8 mouse cellular contexts compared by ENCODE assay signal in the genomic region with DNA sequence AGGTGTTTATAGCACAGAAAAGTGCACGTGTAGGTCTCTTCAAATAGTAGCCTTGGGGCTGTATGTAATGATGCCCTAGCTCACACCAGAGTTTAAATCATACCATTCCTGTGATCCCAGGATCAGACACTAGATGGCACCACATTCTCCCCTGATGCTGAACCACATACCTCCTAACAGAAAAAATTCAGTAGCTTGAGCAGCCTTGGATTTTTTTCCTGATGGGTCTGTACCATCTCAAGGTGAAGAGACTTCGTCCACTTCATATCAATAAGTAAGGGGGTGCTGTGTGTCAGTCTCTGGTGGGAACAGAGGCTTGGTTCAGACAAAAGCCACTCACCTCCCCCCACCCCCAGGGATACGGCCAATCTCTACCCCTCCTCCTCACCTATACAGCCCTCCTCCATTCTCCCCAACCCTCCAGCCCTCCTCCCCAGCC. TPM values are rescaled to one million over a fixed set of nuclear protein-coding genes. Genes with fewer than 3 reads are reported as not detected.
A peak's percentile ranks its signal among the peaks of the same experiment; 100 is the strongest.
DNase-seq lines count a peak whose midpoint lies in the region; ATAC-seq and TF ChIP-seq lines count a peak whose summit lies in the region.

No protein-coding gene starts in this region.

- H3K4me3 ChIP-seq in embryonic facial prominence, embryonic 10.5 days, result no peak overlapping the region
- H3K4me3 ChIP-seq in heart, embryonic 15.5 days, result no peak overlapping the region
- no peak overlapping the region for H3K4me3 ChIP-seq in kidney, postnatal 0 days (replicated peaks; ENCODE audit: low read depth, low read length)
- no peak overlapping the region for H3K4me3 ChIP-seq in liver, adult 2 months (ENCODE audit: insufficient read depth, low read depth, low read length)

- no peak for TF ChIP-seq POLR2A in liver, adult 2 months (IDR thresholded peaks at IDR 0.05; ENCODE audit: extremely low read depth, insufficient read depth, low read length)

- 35% methylated on average over 3 of the region's 3 CpGs for WGBS in embryonic facial prominence, embryonic 10.5 days
- 19% methylated on average over 3 of the region's 3 CpGs for WGBS in heart, embryonic 15.5 days
- WGBS in kidney, postnatal 0 days, result 27% methylated on average over 3 of the region's 3 CpGs
- 20% methylated on average over 3 of the region's 3 CpGs for WGBS in liver, adult 2 months

- H3K79me2 ChIP-seq in liver, adult 2 months (ENCODE audit: control insufficient read depth, insufficient read depth, low read length), result no peaks in the 10 kb centered on the region

- H3K27ac ChIP-seq in embryonic facial prominence, embryonic 10.5 days (replicated peaks), result no peak overlapping the region
- H3K27ac ChIP-seq in heart, embryonic 15.5 days, result no peak overlapping the region
- H3K27ac ChIP-seq in kidney, postnatal 0 days, result no peak overlapping the region
- no peak overlapping the region for H3K27ac ChIP-seq in liver, adult 2 months (replicated peaks; ENCODE audit: insufficient read depth, low read depth, low read length)

- H3K4me1 ChIP-seq in embryonic facial prominence, embryonic 10.5 days, result no peaks in the 10 kb centered on the region
- H3K4me1 ChIP-seq in heart, embryonic 15.5 days (replicated peaks), result peaks cover 6% of the 10 kb centered on the region
- H3K4me1 ChIP-seq in kidney, postnatal 0 days (replicated peaks; ENCODE audit: insufficient read depth, low read length), result no peaks in the 10 kb centered on the region
- H3K4me1 ChIP-seq in liver, adult 2 months (ENCODE audit: control insufficient read depth, insufficient read depth, low read length), result no peaks in the 10 kb centered on the region

- H3K4me2 ChIP-seq in heart, embryonic 15.5 days, result no peak overlapping the region
- H3K4me2 ChIP-seq in kidney, postnatal 0 days (ENCODE audit: low read length), result no peak overlapping the region

- TF ChIP-seq CTCF in kidney, postnatal 0 days (IDR thresholded peaks at IDR 0.05; ENCODE audit: low read depth), result peak; percentile 92
- TF ChIP-seq CTCF in liver, adult 2 months (IDR thresholded peaks at IDR 0.05; ENCODE audit: low read depth, low read length), result peak; percentile 46

- peak; percentile 71 to 85 for DNase-seq in CD8-positive naive resting alpha-beta T cell, adult 2 months (ENCODE audit: low read depth in 2 of 2, low spot score in 2 of 2)
- peak; percentile 82 for DNase-seq in adrenal gland, postnatal 14 days
- peak; percentile 75 for DNase-seq in embryonic facial prominence, embryonic 10.5 days (ENCODE audit: low spot score)
- peak; percentile 90 for DNase-seq in kidney, postnatal 0 days (ENCODE audit: low spot score)
- peak; percentile 52 for DNase-seq in liver, adult 2 months (ENCODE audit: extremely low read depth, low read depth, low spot score)
- DNase-seq in naive thymus-derived CD4-positive, alpha-beta T cell, adult 2 months (ENCODE audit: low read depth), result peak; percentile 90
- DNase-seq in telencephalon, adult 2 months (ENCODE audit: low read depth, low spot score), result peak; percentile 42

- H3K9me3 ChIP-seq in embryonic facial prominence, embryonic 10.5 days, result no peaks in the 10 kb centered on the region
- H3K9me3 ChIP-seq in heart, embryonic 15.5 days (replicated peaks), result no peaks in the 10 kb centered on the region
- H3K9me3 ChIP-seq in kidney, postnatal 0 days (replicated peaks; ENCODE audit: low read length), result no peaks in the 10 kb centered on the region

- no peaks in the 10 kb centered on the region for H3K27me3 ChIP-seq in embryonic facial prominence, embryonic 10.5 days (replicated peaks; ENCODE audit: low read depth, poor library complexity, severe bottlenecking)
- no peaks in the 10 kb centered on the region for H3K27me3 ChIP-seq in heart, embryonic 15.5 days
- no peaks in the 10 kb centered on the region for H3K27me3 ChIP-seq in kidney, postnatal 0 days (ENCODE audit: insufficient read depth, low read length)
- H3K27me3 ChIP-seq in liver, adult 2 months (ENCODE audit: control insufficient read depth, insufficient read depth, low read length), result no peaks in the 10 kb centered on the region

- no peaks in the 10 kb centered on the region for H3K36me3 ChIP-seq in embryonic facial prominence, embryonic 10.5 days (replicated peaks)
- H3K36me3 ChIP-seq in heart, embryonic 15.5 days, result no peaks in the 10 kb centered on the region
- no peaks in the 10 kb centered on the region for H3K36me3 ChIP-seq in kidney, postnatal 0 days (ENCODE audit: insufficient read depth, low read length)
- no peaks in the 10 kb centered on the region for H3K36me3 ChIP-seq in liver, adult 2 months (ENCODE audit: control insufficient read depth, insufficient read depth, low read length)

- H3K9ac ChIP-seq in heart, embryonic 15.5 days, result no peak overlapping the region
- no peak overlapping the region for H3K9ac ChIP-seq in kidney, postnatal 0 days (ENCODE audit: low read depth, low read length)
- no peak overlapping the region for H3K9ac ChIP-seq in liver, adult 2 months (ENCODE audit: low read depth, low read length)

- peak; percentile 54 for ATAC-seq in heart, embryonic 15.5 days (replicated peaks; ENCODE audit: insufficient number of reproducible peaks, insufficient read depth, low FRiP score, low read depth)
- peak; percentile 34; the same call in 1 of the 2 replicates for ATAC-seq in kidney, postnatal 0 days (replicated peaks; ENCODE audit: low FRiP score, low read depth)

RNA-seq across cellular contexts. Expression of gene Ckap4, which starts 18.3 kb away (rescaled TPM):
- total RNA-seq in adrenal gland, postnatal 14 days (2021), result 57.7 and 61.3 TPM in 2 replicates
- polyA plus RNA-seq in embryonic facial prominence, embryonic 10.5 days (2016; fragmentation: Nextera tagmentation; extraction: Ambion mirVana), result 61.2 and 61.5 TPM in 2 replicates
- polyA plus RNA-seq in heart, embryonic 15.5 days (2015; fragmentation: Nextera tagmentation; extraction: Ambion mirVana), result 75.2 and 94.2 TPM in 2 replicates
- 75.6 and 77.9 TPM in 2 replicates for polyA plus RNA-seq in kidney, postnatal 0 days (2015; fragmentation: Nextera tagmentation; extraction: Ambion mirVana)
- total RNA-seq in liver, adult 2 months (2014; rRNA removed), result 0.83 and 1.5 TPM in 2 replicates
- 1.5 TPM in 2 replicates for polyA plus RNA-seq in liver, adult 2 months (2012; rRNA removed)

Comparison
In these comparisons a context has a peak if more than half of its experiments do, and no peak if none do; other contexts are left out.
1. RNA of gene Ckap4, which starts 18.3 kb away (polyA plus RNA-seq): 75.6 to 77.9 TPM in kidney, postnatal 0 days, 75.2 to 94.2 TPM in heart, embryonic 15.5 days and 61.2 to 61.5 TPM in embryonic facial prominence, embryonic 10.5 days; 1.5 TPM in liver, adult 2 months; every median in the first group is over 10 times any median in the second.
2. Peak in every context shown above with its lines, with median percentiles within 50 percentile points of each other: DNase-seq.